Mouse (Mus musculus): ENCODE measurements around the gene Smdt1. TPM values are rescaled to one million over a fixed set of nuclear protein-coding genes. Genes with fewer than 3 reads are reported as not detected.
"Not testable (repeated sequence)": the region's sequence is repeated elsewhere in the genome, so short reads cannot be mapped to it uniquely, and the experiment has no call there.

Gene Smdt1
- polyA plus RNA-seq, 1 experiment from 2014 or later: 392 TPM

- H3K9ac ChIP-seq (replicated peaks; ENCODE audit: low read depth, low read length): no peak overlapping the region
- no peak overlapping the region for H3K4me3 ChIP-seq (ENCODE audit: low read depth, low read length)
- H3K4me1 ChIP-seq (ENCODE audit: control insufficient read depth, insufficient read depth, low read length): no peaks in the 10 kb centered on the region
- no peaks in the 10 kb centered on the region for H3K27me3 ChIP-seq (ENCODE audit: control insufficient read depth, insufficient read depth, low read length)
- 95% methylated on average over 2 of the region's 2 CpGs for WGBS
- H3K36me3 ChIP-seq (ENCODE audit: control insufficient read depth, insufficient read depth, low read length): no peaks in the 10 kb centered on the region
- no peaks in the 10 kb centered on the region for H3K9me3 ChIP-seq (ENCODE audit: control insufficient read depth, low read length)
- H3K4me2 ChIP-seq (ENCODE audit: low read depth, low read length): no peak overlapping the region
- ATAC-seq (ENCODE audit: low read depth): no peak
- H3K27ac ChIP-seq (ENCODE audit: low read depth, low read length): no peak overlapping the region
Observed at GRCm38 (mm10) chr15:82382441-82382840, 43.7 kb downstream of the Smdt1 start.

DNA sequence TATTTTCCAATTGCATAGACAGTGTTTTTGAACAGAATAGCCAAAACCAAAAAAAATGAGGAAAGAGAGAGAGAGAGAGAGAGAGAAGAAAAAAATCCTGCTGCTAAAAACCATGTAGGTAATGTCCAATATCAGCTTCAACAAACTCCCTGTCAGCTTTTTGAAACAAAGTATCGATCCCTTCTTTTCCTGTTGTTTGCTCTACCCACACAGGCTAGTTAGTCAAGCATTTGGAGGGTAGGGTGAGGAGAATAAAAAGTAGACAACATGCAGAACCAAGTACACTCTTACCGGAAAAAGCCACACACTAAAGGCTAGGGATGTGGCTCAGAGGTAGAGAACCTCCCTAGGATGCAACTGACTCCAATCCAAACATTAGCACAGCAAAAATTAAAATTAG, 47.0 kb downstream of the Smdt1 start:
- H3K9me3 ChIP-seq (ENCODE audit: control insufficient read depth, low read length): no peaks in the 10 kb centered on the region
- no peak for ATAC-seq (ENCODE audit: low read depth)
- H3K4me1 ChIP-seq (ENCODE audit: control insufficient read depth, insufficient read depth, low read length): no peaks in the 10 kb centered on the region
- H3K36me3 ChIP-seq (ENCODE audit: control insufficient read depth, insufficient read depth, low read length): no peaks in the 10 kb centered on the region
- no peak overlapping the region for H3K4me2 ChIP-seq (ENCODE audit: low read depth, low read length)
- WGBS: 92% methylated on average over 2 of the region's 2 CpGs
- H3K9ac ChIP-seq (replicated peaks; ENCODE audit: low read depth, low read length): no peak overlapping the region
- H3K27ac ChIP-seq (ENCODE audit: low read depth, low read length): no peak overlapping the region
- H3K4me3 ChIP-seq (ENCODE audit: low read depth, low read length): no peak overlapping the region
- no peaks in the 10 kb centered on the region for H3K27me3 ChIP-seq (ENCODE audit: control insufficient read depth, insufficient read depth, low read length)

- H3K4me1 ChIP-seq (ENCODE audit: control insufficient read depth, insufficient read depth, low read length); ATAC-seq (ENCODE audit: low read depth); H3K27me3 ChIP-seq (ENCODE audit: control insufficient read depth, insufficient read depth, low read length); H3K36me3 ChIP-seq (ENCODE audit: control insufficient read depth, insufficient read depth, low read length); H3K9ac ChIP-seq (replicated peaks; ENCODE audit: low read depth, low read length); H3K4me2 ChIP-seq (ENCODE audit: low read depth, low read length); H3K9me3 ChIP-seq (ENCODE audit: control insufficient read depth, low read length); H3K4me3 ChIP-seq (ENCODE audit: low read depth, low read length); H3K27ac ChIP-seq (ENCODE audit: low read depth, low read length): not testable (repeated sequence)
- 93% methylated on average over 10 of the region's 10 CpGs for WGBS
Observed at GRCm38 (mm10) chr15:82389916-82390315, 51.2 kb downstream of the Smdt1 start.

DNA sequence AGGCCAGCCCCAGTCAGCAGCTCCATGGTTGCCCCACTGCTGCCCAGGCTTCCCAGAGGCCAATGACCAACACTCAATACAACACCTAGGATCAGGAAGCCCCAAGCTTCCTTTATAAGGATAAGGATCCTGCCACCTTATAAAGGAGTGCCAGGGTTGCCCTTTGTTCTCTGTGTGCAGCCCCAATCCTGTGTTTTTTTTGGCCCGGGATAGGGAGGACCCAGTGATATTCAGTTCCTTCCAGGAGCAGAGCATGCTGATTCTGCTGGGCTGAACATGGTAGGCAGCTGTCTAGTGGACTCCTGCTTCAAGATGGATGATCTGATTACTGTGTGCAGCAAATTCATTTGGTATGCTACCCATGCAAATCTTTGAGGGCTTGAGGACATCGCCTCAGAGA, 55.2 kb downstream of the Smdt1 start, which contains the start of gene Cyp2d11:
TSS of gene Cyp2d11 (minus strand) at position 101 of the 400 bp plus-strand sequence.
- ATAC-seq (ENCODE audit: low read depth); H3K4me1 ChIP-seq (ENCODE audit: control insufficient read depth, insufficient read depth, low read length); H3K4me3 ChIP-seq (ENCODE audit: low read depth, low read length); H3K9ac ChIP-seq (replicated peaks; ENCODE audit: low read depth, low read length); H3K9me3 ChIP-seq (ENCODE audit: control insufficient read depth, low read length); H3K4me2 ChIP-seq (ENCODE audit: low read depth, low read length); H3K36me3 ChIP-seq (ENCODE audit: control insufficient read depth, insufficient read depth, low read length); H3K27me3 ChIP-seq (ENCODE audit: control insufficient read depth, insufficient read depth, low read length); H3K27ac ChIP-seq (ENCODE audit: low read depth, low read length): not testable (repeated sequence)
- 82% methylated on average over 2 of the region's 2 CpGs for WGBS

- not testable (repeated sequence) for H3K27me3 ChIP-seq (ENCODE audit: control insufficient read depth, insufficient read depth, low read length); H3K4me2 ChIP-seq (ENCODE audit: low read depth, low read length)
- 95% methylated on average over 3 of the region's 3 CpGs for WGBS
Observed at GRCm38 (mm10) chr15:82395955-82396354, 57.2 kb downstream of the Smdt1 start.

More at GRCm38 (mm10) chr15:82395955-82396354, 57.2 kb downstream of the Smdt1 start:
- H3K9me3 ChIP-seq (ENCODE audit: control insufficient read depth, low read length); H3K4me1 ChIP-seq (ENCODE audit: control insufficient read depth, insufficient read depth, low read length); H3K36me3 ChIP-seq (ENCODE audit: control insufficient read depth, insufficient read depth, low read length); H3K9ac ChIP-seq (replicated peaks; ENCODE audit: low read depth, low read length); ATAC-seq (ENCODE audit: low read depth); H3K27ac ChIP-seq (ENCODE audit: low read depth, low read length); H3K4me3 ChIP-seq (ENCODE audit: low read depth, low read length): not testable (repeated sequence)

Small RNA genes within 50 kb of the gene (microRNA-seq; reads per million reads assigned to microRNA genes)
- gene Mir7684: not detected

Other genes with a start within 250 kb of the Smdt1 start
- 12.7 and 12.8 TPM in 2 replicates for gene Ccdc134, start 211.0 kb upstream of the Smdt1 start, polyA plus RNA-seq (2014; fragmentation: Nextera tagmentation; extraction: Ambion mirVana)
- 141 and 164 TPM in 2 replicates for gene Srebf2, start 191.8 kb upstream of the Smdt1 start, polyA plus RNA-seq (2014; fragmentation: Nextera tagmentation; extraction: Ambion mirVana)
- gene Shisa8, start 126.1 kb upstream of the Smdt1 start, polyA plus RNA-seq (2014; fragmentation: Nextera tagmentation; extraction: Ambion mirVana): 2.9 and 6.9 TPM in 2 replicates
- gene Tnfrsf13c, start 114.6 kb upstream of the Smdt1 start, polyA plus RNA-seq (2014; fragmentation: Nextera tagmentation; extraction: Ambion mirVana): 0.32 and 1.4 TPM in 2 replicates
- gene Cenpm, start 94.2 kb upstream of the Smdt1 start, polyA plus RNA-seq (2014; fragmentation: Nextera tagmentation; extraction: Ambion mirVana): 11.2 and 12.0 TPM in 2 replicates
- 6.5 and 13.3 TPM in 2 replicates for gene 1500009C09Rik, start 86.6 kb upstream of the Smdt1 start, polyA plus RNA-seq (2014; fragmentation: Nextera tagmentation; extraction: Ambion mirVana)
- 395 and 439 TPM in 2 replicates for gene Sept3, start 64.1 kb upstream of the Smdt1 start, polyA plus RNA-seq (2014; fragmentation: Nextera tagmentation; extraction: Ambion mirVana)
- 0.28 TPM in 1 of 2 replicates, not detected in the other for gene Wbp2nl, start 40.0 kb upstream of the Smdt1 start, polyA plus RNA-seq (2014; fragmentation: Nextera tagmentation; extraction: Ambion mirVana)
- 27.1 and 34.9 TPM in 2 replicates for gene Naga, start within 50 bp of the Smdt1 start, polyA plus RNA-seq (2014; fragmentation: Nextera tagmentation; extraction: Ambion mirVana)
- gene Pheta2, start within 50 bp of the Smdt1 start, polyA plus RNA-seq (2014; fragmentation: Nextera tagmentation; extraction: Ambion mirVana): 0.87 and 2.4 TPM in 2 replicates
- 391 and 432 TPM in 2 replicates for gene Ndufa6, start 15.4 kb downstream of the Smdt1 start, polyA plus RNA-seq (2014; fragmentation: Nextera tagmentation; extraction: Ambion mirVana)
- gene Cyp2d22, start 41.3 kb downstream of the Smdt1 start, polyA plus RNA-seq (2014; fragmentation: Nextera tagmentation; extraction: Ambion mirVana): 0.99 and 1.8 TPM in 2 replicates
- gene Cyp2d11, start 55.1 kb downstream of the Smdt1 start, polyA plus RNA-seq (2014; fragmentation: Nextera tagmentation; extraction: Ambion mirVana): not detected in 2 replicates
- gene Cyp2d10, start 68.2 kb downstream of the Smdt1 start, polyA plus RNA-seq (2014; fragmentation: Nextera tagmentation; extraction: Ambion mirVana): not detected in 2 replicates
- gene Cyp2d9, start 94.5 kb downstream of the Smdt1 start, polyA plus RNA-seq (2014; fragmentation: Nextera tagmentation; extraction: Ambion mirVana): not detected in 2 replicates
- gene Cyp2d12, start 216.1 kb downstream of the Smdt1 start, polyA plus RNA-seq (2014; fragmentation: Nextera tagmentation; extraction: Ambion mirVana): not detected in 2 replicates

All from neural tube, embryonic 14.5 days (tissue).